Mouse (Mus musculus) layer of hippocampus, adult 2 months (tissue): ENCODE results near the gene Tstd1. TPM values are rescaled to one million over a fixed set of nuclear protein-coding genes. Genes with fewer than 3 reads are reported as not detected.
A peak's percentile ranks its signal among the peaks of the same experiment; 100 is the strongest.

ENCODE experiments used
- DNase-seq, 2 experiments: peaks; one replicate each; pipeline ENCODE4 v3.0.0; 2022; ENCODE audit warnings: low spot score in 2 of 2
- H3K27ac ChIP-seq: fragments of 200-600 bp; 2 replicates; pipeline ENCODE4 v1.8.1; 2022
- H3K4me3 ChIP-seq: fragments of 200-600 bp; 2 replicates; pipeline ENCODE4 v1.8.1; 2022; ENCODE audit warnings: mild to moderate bottlenecking
- CTCF ChIP-seq: fragments of 200-600 bp; conservative IDR thresholded peaks from 2 replicates; pipeline ENCODE4 v1.8.1; 2022; ENCODE audit warnings: antibody characterized with exemption, mild to moderate bottlenecking, moderate library complexity
- total RNA-seq, 2 experiments: library from RNA; stranded (reverse); gene quantifications; 2 replicates each; pipeline ENCODE4 v1.2.3; 2021

Gene Tstd1
- total RNA-seq, 2 experiments from 2014 or later: 4.1 to 5.6 TPM

GRCm38 (mm10) chr1:171425126-171425525 is 6.5 kb downstream of the Tstd1 start:
- no peak overlapping the region for H3K4me3 ChIP-seq
- no peak for TF ChIP-seq CTCF
- DNase-seq: no peak
- H3K27ac ChIP-seq: no peak overlapping the region

GRCm38 (mm10) chr1:171432158-171432557 is 13.5 kb downstream of the Tstd1 start:
- no peak overlapping the region for H3K27ac ChIP-seq
- DNase-seq: no peak
- TF ChIP-seq CTCF: no peak
- H3K4me3 ChIP-seq: no peak overlapping the region

- TF ChIP-seq CTCF: no peak
- DNase-seq: no peak
- Histone ChIP-seq H3K4me3 (no peak overlapping the region), H3K27ac (no peak overlapping the region)
Measured at GRCm38 (mm10) chr1:171435288-171435814, 16.7 kb downstream of the Tstd1 start.

- H3K4me3 ChIP-seq: no peak overlapping the region
- no peak for DNase-seq
- TF ChIP-seq CTCF: no peak
- H3K27ac ChIP-seq: no peak overlapping the region
Measured at GRCm38 (mm10) chr1:171435974-171436373, 17.3 kb downstream of the Tstd1 start.

- Histone ChIP-seq H3K4me3 (peak within 1 kb of the TSS; percentile 52), H3K27ac (peak within 1 kb of the TSS; percentile 59; the same call in 1 of the 2 replicates)
- peak; percentile 50 for TF ChIP-seq CTCF
- no peak for DNase-seq
Measured at GRCm38 (mm10) chr1:171437264-171438013, 18.8 kb downstream of the Tstd1 start, which contains the start of gene F11r. TSS of gene F11r (plus strand) at chr1:171437535.

- no peak for TF ChIP-seq CTCF
- Histone ChIP-seq H3K27ac (peak overlapping the region; percentile 59; the same call in 1 of the 2 replicates), H3K4me3 (peak overlapping the region; percentile 52)
- no peak for DNase-seq
Measured at GRCm38 (mm10) chr1:171438014-171438670, 19.5 kb downstream of the Tstd1 start.

- no peak for TF ChIP-seq CTCF
- Histone ChIP-seq H3K27ac (peak overlapping the region; percentile 59; the same call in 1 of the 2 replicates), H3K4me3 (peak overlapping the region; percentile 52)
- no peak for DNase-seq
Measured at GRCm38 (mm10) chr1:171439072-171439471, 20.4 kb downstream of the Tstd1 start.

GRCm38 (mm10) chr1:171440025-171440725 is 21.5 kb downstream of the Tstd1 start:
- H3K4me3 ChIP-seq: no peak overlapping the region; the same call in 1 of the 2 replicates
- no peak for DNase-seq
- peak; percentile 15; the same call in 1 of the 2 replicates for TF ChIP-seq CTCF
- H3K27ac ChIP-seq: peak overlapping the region; percentile 36; the same call in 1 of the 2 replicates

GRCm38 (mm10) chr1:171441466-171442412 is 23.1 kb downstream of the Tstd1 start:
- no peak overlapping the region for H3K4me3 ChIP-seq
- no peak for TF ChIP-seq CTCF
- peak overlapping the region; percentile 36; the same call in 1 of the 2 replicates for H3K27ac ChIP-seq
- no peak for DNase-seq

- H3K4me3 ChIP-seq: no peak overlapping the region
- H3K27ac ChIP-seq: 0 out of 2 replicates have a peak overlapping the region, but pooled peaks have one; percentile 36
- no peak for TF ChIP-seq CTCF
- no peak for DNase-seq
Measured at GRCm38 (mm10) chr1:171442413-171442760, 23.7 kb downstream of the Tstd1 start.

GRCm38 (mm10) chr1:171445050-171445449 is 26.4 kb downstream of the Tstd1 start:
- no peak for DNase-seq
- no peak overlapping the region for H3K4me3 ChIP-seq
- no peak for TF ChIP-seq CTCF
- no peak overlapping the region for H3K27ac ChIP-seq

GRCm38 (mm10) chr1:171446854-171447253 is 28.2 kb downstream of the Tstd1 start:
- DNase-seq: no peak
- H3K27ac ChIP-seq: no peak overlapping the region

More at GRCm38 (mm10) chr1:171446854-171447253, 28.2 kb downstream of the Tstd1 start:
- TF ChIP-seq CTCF: no peak
- no peak overlapping the region for H3K4me3 ChIP-seq
